Mouse (Mus musculus) lung, embryonic 16.5 days (tissue): Measurements from ENCODE around the gene Sox4. TPM values are rescaled to one million over a fixed set of nuclear protein-coding genes. Genes with fewer than 3 reads are reported as not detected.

Experiments used
- ATAC-seq: fragments of 200-750 bp; cut with Nextera tagmentation; 2 replicates; pipeline ENCODE4 v1.8.0; 2017; ENCODE audit warnings: low read depth, mild to moderate bottlenecking, moderate library complexity
- H3K27ac ChIP-seq: fragments of 300-500 bp; sonication (generic); 2 replicates; pipeline ENCODE4 v1.5.1; 2014; ENCODE audit warnings: mild to moderate bottlenecking, control low read depth, low read length
- H3K27me3 ChIP-seq: fragments of 300-500 bp; sonication (generic); 2 replicates; pipeline ENCODE4 v1.6.1; 2014; ENCODE audit warnings: low read depth, low read length, mixed read lengths; ENCODE audit not compliant: control insufficient read depth, insufficient read depth
- H3K36me3 ChIP-seq: fragments of 300-500 bp; sonication (generic); 2 replicates; pipeline ENCODE4 v1.6.1; 2014; ENCODE audit warnings: low read length; ENCODE audit not compliant: control insufficient read depth, insufficient read depth
- H3K4me1 ChIP-seq: fragments of 300-500 bp; sonication (generic); replicated peaks from 2 replicates; pipeline ENCODE4 v1.6.1; 2014; ENCODE audit warnings: low read length, mixed read lengths; ENCODE audit not compliant: control insufficient read depth, insufficient read depth
- H3K4me2 ChIP-seq: fragments of 300-500 bp; sonication (generic); 2 replicates; pipeline ENCODE4 v1.6.1; 2014; ENCODE audit warnings: low read depth, low read length, control low read depth
- H3K4me3 ChIP-seq: fragments of 300-500 bp; sonication (generic); 2 replicates; pipeline ENCODE4 v1.5.1; 2014; ENCODE audit warnings: mild to moderate bottlenecking, low read length, control low read depth
- H3K9ac ChIP-seq: fragments of 300-500 bp; sonication (generic); 2 replicates; pipeline ENCODE4 v1.6.1; 2014; ENCODE audit warnings: low read length, control low read depth
- H3K9me3 ChIP-seq: fragments of 300-500 bp; sonication (generic); 2 replicates; pipeline ENCODE4 v1.6.1; 2016; ENCODE audit warnings: low read length; ENCODE audit not compliant: control insufficient read depth
- WGBS: fragments of 180-500 bp; shearing (Covaris S2); extraction: QIAGEN DNeasy Blood & Tissue Kit; methylation state at CpG from one replicate; pipeline ENCODE4 v1.1.7; 2014; 5-methylcytosine and 5-hydroxymethylcytosine counted together
- polyA plus RNA-seq: library from polyadenylated mRNA; unstranded; fragments of >200 nt; fragmentation: Nextera tagmentation; extraction: Ambion mirVana; gene quantifications from 2 replicates; pipeline ENCODE4 v1.2.1, GENCODE M21; 2015

Gene Sox4
- polyA plus RNA-seq, 1 experiment from 2014 or later, result 38.5 TPM

DNA sequence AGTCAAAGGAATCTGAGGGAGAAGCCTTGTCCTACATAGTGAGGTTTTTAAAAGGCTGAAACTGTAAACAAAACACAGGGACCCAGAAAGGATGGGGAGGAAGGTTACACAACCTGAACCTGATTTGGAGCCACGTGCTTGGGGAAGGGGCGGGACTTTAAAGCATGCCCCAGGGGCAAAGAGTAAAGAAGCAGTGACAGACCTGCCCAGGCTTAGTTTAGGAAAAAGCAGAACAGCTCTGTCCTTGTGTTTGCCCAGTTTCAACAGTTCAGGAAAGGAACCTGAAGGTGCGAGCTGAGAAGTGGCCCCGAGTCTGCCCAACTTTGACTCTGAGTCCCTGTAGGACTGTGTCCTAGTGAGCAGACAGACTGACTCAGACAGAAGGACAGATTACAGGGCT lies 23.1 kb downstream of the Sox4 start:
- WGBS, result 57% methylated on average over 4 of the region's 4 CpGs
- Histone ChIP-seq H3K9me3 (no peaks in the 10 kb centered on the region), H3K36me3 (no peaks in the 10 kb centered on the region), H3K4me2 (no peak overlapping the region), H3K9ac (no peak overlapping the region), H3K27ac (no peak overlapping the region), H3K27me3 (no peaks in the 10 kb centered on the region), H3K4me3 (no peak overlapping the region), H3K4me1 (no peaks in the 10 kb centered on the region)
- ATAC-seq, result no peak

DNA sequence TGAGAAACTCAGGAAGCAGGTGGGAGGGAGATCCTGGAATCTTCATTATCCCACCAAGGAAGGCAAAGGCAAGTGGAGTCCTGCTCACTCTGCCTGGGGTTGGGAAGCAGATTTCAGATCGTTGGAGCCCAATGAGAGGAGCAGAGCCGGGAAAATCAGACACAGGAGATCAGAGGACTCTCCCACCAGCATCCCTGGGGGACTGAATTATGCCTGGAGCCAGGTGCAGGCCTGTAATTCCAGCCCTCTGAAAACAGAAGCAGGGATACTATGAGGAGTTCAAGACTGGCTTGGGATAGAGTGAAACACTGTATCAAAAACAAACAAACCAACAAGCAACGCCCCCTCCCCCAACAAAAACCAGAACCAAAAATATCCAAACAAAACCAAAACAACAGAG lies 23.6 kb downstream of the Sox4 start:
- WGBS, result 41% methylated on average over 3 of the region's 3 CpGs
- Histone ChIP-seq H3K9ac (no peak overlapping the region), H3K9me3 (no peaks in the 10 kb centered on the region), H3K27ac (no peak overlapping the region), H3K4me3 (no peak overlapping the region), H3K27me3 (no peaks in the 10 kb centered on the region), H3K4me1 (no peaks in the 10 kb centered on the region), H3K36me3 (no peaks in the 10 kb centered on the region), H3K4me2 (no peak overlapping the region)
- ATAC-seq, result no peak

DNA sequence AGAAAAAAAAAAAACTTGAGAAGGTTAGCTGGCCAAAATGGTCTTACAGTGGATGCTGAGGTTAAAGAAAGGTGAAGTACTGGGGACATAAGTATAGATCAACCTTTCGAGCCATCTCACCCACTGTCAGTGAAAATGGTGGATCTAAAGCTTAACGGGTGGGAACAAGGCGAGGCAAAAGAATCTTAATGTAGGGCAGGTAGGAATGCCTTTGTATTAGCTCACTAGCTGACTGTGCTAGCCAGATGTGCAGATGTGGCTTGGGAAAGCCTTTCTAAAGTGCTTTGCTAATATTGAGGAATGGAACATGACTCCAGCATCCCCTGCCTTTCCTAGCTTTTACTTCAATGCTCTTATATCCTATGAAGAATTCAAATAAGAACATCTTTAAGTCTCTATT lies 30.4 kb downstream of the Sox4 start:
- no peak overlapping the region for H3K4me3 ChIP-seq
- 94% methylated on average over 3 of the region's 3 CpGs for WGBS
- H3K9ac ChIP-seq, result no peak overlapping the region

DNA sequence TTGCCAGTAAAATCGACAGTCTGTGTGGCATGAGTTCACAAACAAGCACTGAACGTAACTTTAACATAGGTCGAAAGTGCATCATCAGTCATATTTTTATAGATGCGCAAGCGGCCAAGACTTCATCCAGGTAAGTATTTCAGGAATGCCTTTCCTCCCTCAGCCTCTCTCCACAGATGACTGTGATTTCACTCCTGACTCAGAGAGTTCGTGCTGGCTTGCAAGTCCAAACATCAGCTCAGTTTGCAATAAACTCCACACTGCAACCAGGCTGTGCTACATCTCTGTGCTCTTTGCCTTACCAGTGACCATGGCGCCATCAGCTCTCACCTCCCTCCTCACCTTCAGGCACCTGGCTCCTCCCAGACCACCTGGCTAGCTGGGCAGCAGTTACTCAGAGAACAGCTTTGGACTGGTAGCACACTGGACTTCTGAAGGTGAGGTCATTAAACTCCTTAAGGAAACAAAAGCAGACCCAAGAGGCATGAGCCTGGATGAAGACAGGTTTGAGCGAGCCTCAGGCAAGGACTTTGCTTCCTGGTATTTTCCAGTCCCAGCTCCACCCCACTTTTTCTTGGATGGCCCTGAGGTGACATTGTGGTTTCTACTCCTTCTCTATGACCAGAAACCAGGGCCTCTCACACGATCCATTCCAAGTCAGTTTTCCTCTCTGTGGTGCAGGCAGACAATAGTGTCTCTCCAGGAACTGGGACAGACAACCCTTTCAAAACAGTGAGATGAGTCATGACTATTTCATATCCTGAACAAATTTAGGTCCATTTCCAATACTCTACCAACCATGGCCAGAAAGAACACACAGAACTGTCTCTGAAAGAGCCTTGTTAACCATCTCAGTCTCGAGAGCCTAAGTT lies 35.9 kb downstream of the Sox4 start:
- ATAC-seq, result no peak
- no peaks in the 10 kb centered on the region for H3K27me3 ChIP-seq
- H3K9me3 ChIP-seq, result no peaks in the 10 kb centered on the region

More for the DNA sequence above, 30.4 kb downstream of the Sox4 start:
- no peak for ATAC-seq
- Histone ChIP-seq H3K4me1 (no peaks in the 10 kb centered on the region), H3K4me2 (no peak overlapping the region), H3K27ac (no peak overlapping the region), H3K36me3 (no peaks in the 10 kb centered on the region), H3K9me3 (no peaks in the 10 kb centered on the region), H3K27me3 (no peaks in the 10 kb centered on the region)

DNA sequence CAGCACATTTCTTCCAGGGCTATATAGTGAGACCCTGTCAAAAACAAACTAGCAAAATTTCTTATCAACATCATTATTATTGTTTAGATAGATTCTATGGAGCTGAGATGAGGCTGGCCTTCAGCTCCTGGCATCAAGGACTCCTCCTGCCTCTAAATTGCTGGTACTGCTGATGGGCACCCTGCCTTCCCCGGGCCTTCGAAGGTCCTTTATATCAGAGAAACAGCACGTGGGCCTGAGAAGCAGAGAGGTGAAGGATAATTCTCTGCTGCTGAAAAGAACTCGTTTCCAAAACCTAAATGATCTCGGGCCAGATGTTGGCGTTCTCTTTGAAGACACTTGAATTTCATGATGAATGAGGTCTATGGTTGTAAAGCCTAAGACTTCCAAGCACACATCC lies 39.9 kb downstream of the Sox4 start:
- Histone ChIP-seq H3K9me3 (no peaks in the 10 kb centered on the region), H3K27ac (no peak overlapping the region), H3K36me3 (no peaks in the 10 kb centered on the region), H3K9ac (no peak overlapping the region), H3K27me3 (no peaks in the 10 kb centered on the region), H3K4me1 (no peaks in the 10 kb centered on the region), H3K4me2 (no peak overlapping the region), H3K4me3 (no peak overlapping the region)
- WGBS, result 61% methylated on average over 6 of the region's 6 CpGs
- no peak for ATAC-seq

More for the DNA sequence above, 35.9 kb downstream of the Sox4 start:
- Histone ChIP-seq H3K4me2 (no peak overlapping the region), H3K4me1 (no peaks in the 10 kb centered on the region), H3K4me3 (no peak overlapping the region), H3K9ac (no peak overlapping the region), H3K36me3 (no peaks in the 10 kb centered on the region), H3K27ac (no peak overlapping the region)
- 66% methylated on average over 10 of the region's 10 CpGs for WGBS

DNA sequence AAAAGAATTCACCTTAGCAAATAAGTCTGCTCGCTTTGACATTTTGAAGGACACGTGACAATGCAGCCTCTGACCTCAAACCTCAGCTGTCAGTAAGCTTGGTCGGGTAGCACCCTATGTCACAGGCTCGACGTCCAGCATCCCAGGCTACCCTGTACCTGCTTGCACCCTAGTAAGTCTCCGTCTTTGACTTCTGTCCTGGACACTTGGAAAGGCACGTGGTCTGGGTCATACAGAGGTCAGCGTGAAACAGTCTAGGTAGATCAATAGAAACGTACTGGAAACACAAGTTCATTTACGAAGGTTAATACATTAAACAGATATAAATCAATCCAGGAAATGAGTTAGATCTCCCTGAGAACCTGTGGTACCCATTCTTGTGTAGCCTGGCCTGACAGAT lies 46.5 kb downstream of the Sox4 start:
- ATAC-seq, result no peak
- H3K36me3 ChIP-seq, result no peaks in the 10 kb centered on the region
- H3K9ac ChIP-seq, result no peak overlapping the region
- 81% methylated on average over 10 of the region's 10 CpGs for WGBS
- no peaks in the 10 kb centered on the region for H3K27me3 ChIP-seq
- H3K9me3 ChIP-seq, result no peaks in the 10 kb centered on the region
- H3K27ac ChIP-seq, result no peak overlapping the region
- H3K4me3 ChIP-seq, result no peak overlapping the region
- H3K4me2 ChIP-seq, result no peak overlapping the region
- no peaks in the 10 kb centered on the region for H3K4me1 ChIP-seq
